Mouse (Mus musculus): ENCODE measurements around the gene Nfia.

DNA sequence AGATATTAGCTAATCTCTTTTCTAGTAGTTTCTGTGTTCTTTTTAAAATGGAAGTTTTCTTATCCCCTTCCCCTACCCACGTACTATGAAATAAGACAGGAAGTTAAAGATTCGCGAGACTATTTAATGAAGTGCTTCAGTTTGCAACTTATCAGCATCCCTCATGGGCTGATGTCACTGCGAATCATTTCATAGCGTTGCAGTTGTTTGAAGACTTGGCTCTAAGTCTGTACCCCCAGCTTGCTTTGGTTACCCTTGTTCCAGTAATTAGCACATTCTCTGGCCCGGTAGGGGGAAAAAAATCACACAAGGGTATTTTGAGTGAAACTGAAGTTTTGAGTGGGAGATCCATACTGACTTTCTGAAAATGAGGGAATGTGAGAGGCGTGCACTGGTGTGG lies 303.6 kb downstream of the Nfia start:
- TF ChIP-seq CTCF (IDR thresholded peaks at IDR 0.05; ENCODE audit: control insufficient read depth, insufficient read depth, insufficient replicate concordance, low read depth, low read length) (no peak), POLR2A (IDR thresholded peaks at IDR 0.05; ENCODE audit: control insufficient read depth, low read depth, low read length) (no peak)
